Mouse (Mus musculus): ENCODE measurements around the gene Prdm5. TPM values are rescaled to one million over a fixed set of nuclear protein-coding genes. Genes with fewer than 3 reads are reported as not detected.

Gene Prdm5
- polyA plus RNA-seq (2014; fragmentation: Illumina TruSeq; extraction: RNeasy Lipid Tissue Mini Kit (QIAGEN cat#74804); ENCODE audit: low read depth, low replicate concordance) = 12.5 TPM

GRCm38 (mm10) chr6:65778861-65779688, at the start of gene Prdm5:
TSS of gene Prdm5 (plus strand) at chr6:65778988.

GRCm38 (mm10) chr6:65952309-65952708, 173.5 kb downstream of the Prdm5 start, which contains the start of gene 4930544G11Rik:
TSS of gene 4930544G11Rik (plus strand) at chr6:65952609.

Other genes with a start within 250 kb of the Prdm5 start
- 1.5 TPM for gene Ndnf, start 107.4 kb upstream of the Prdm5 start, polyA plus RNA-seq (2014; fragmentation: Illumina TruSeq; extraction: RNeasy Lipid Tissue Mini Kit (QIAGEN cat#74804); ENCODE audit: low read depth, low replicate concordance)
- not detected for gene 4930544G11Rik, start 173.6 kb downstream of the Prdm5 start, polyA plus RNA-seq (2014; fragmentation: Illumina TruSeq; extraction: RNeasy Lipid Tissue Mini Kit (QIAGEN cat#74804); ENCODE audit: low read depth, low replicate concordance)

Measured in adrenal gland, adult 10 weeks (tissue).